Mouse (Mus musculus) embryonic stem cell, embryonic (primary cell): ENCODE data around the gene Rtf1.
"Not testable (repeated sequence)": the region's sequence is repeated elsewhere in the genome, so short reads cannot be mapped to it uniquely, and the experiment has no call there.

Source experiments
- CTCF ChIA-PET, 4 experiments: fragments of 300-600 bp in 2 of 4; fragments of 350-600 bp in 2 of 4; sonication (Branson Sonifier 250); formaldehyde crosslinking; loops; one replicate each; lab custom pipeline; 2022; ENCODE audit warnings: inconsistent platforms in 2 of 4; lab: Charles Lee
- POLR2A ChIA-PET, 4 experiments: fragments of 300-600 bp in 2 of 4; fragments of 350-600 bp in 2 of 4; sonication (Branson Sonifier 250); formaldehyde crosslinking; loops; one replicate each; lab custom pipeline; 2022; ENCODE audit warnings: antibody characterized with exemption in 4 of 4, inconsistent platforms in 1 of 4; lab: Charles Lee

The Rtf1 gene

GRCm38 (mm10) chr2:119674525-119675214 is at the start of gene Rtf1:
Rtf1 (plus strand) TSS chr2:119675068.
- ChIA-PET POLR2A (interaction anchor here (0.6 to 3.4 kb wide), 36 partner anchors 11 to 1001 kb away, joined by 3 to 33 read pairs (median 4); partner anchors contain the start of genes Ndufaf1 (in 4 of the 4), Chp1 (in 1 of the 4), Exd1 (in 1 of the 4) and Ino80 (in 1 of the 4)), CTCF (interaction anchor here in 3 of 4 experiments (0.5 to 1.4 kb wide), 13 partner anchors 12 to 486 kb away, joined by 3 to 8 read pairs (median 3); partner anchors contain the start of genes Chp1 (in 1 of the 3), Exd1 (in 1 of the 3) and Ndufaf1 (in 1 of the 3))

DNA sequence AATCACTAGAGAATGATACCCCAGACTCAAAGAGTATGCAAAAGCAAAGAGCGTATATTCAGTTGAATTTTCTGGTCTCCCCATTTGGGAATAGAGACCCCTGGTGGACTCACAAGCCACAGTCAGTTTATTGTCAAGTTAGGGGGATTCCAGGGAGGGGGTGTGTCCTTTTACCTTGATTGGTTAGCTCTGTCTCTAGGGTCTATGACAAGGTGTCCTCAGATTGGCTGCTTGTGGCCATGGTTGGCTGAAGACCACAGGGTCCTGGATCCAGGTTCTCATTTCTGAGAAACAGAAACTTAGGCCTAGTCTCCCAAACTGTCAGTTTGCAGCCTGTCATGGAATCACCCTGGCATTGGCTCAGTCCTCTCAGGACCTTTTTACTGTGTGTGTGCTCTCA is 38.1 kb upstream of the Rtf1 start:
- CTCF ChIA-PET, result interaction anchor here in 1 of 4 experiments (1.0 kb wide), 1 partner anchor 162 kb away, joined by 3 read pairs; no protein-coding TSS in a partner anchor
- POLR2A ChIA-PET, result interaction anchor here in 2 of 4 experiments (1.3 to 4.2 kb wide), 2 partner anchors 10 to 14 kb away, joined by 3 to 18 read pairs; no protein-coding TSS in a partner anchor

DNA sequence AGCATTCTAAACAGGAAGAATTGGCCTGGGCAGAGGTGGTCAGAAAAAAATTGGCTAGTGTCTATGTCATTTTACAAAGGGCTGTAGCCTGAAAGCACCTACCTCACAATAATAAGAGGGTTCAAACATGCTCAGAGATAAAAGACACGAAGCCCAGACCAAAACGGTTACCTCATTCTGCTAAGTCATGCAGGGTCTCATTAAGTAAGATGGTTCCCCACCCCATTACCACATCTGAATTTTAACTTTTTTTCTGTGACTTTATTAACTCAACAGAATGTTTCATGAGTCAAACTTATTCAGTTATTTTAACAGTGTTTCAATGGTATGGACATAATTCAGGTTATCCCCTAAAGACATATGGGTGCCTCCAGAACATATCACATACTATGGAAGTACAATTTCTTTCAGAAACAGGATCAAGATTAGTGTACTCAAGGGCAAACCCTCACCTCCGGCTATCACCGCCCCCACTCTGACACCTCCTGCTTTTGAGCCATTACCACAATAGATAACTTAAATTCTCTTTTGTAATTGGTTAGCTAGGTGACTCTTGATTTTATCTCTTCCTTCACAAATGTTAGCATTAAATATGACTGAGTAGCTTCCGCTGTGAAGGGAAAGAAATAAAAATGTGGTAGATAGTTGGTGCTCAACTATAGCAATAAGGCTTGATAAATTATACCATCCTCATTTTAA is 33.5 kb upstream of the Rtf1 start:
- CTCF ChIA-PET, result interaction anchor here in 1 of 4 experiments (0.6 kb wide), 1 partner anchor 150 kb away, joined by 3 read pairs; no protein-coding TSS in a partner anchor
- POLR2A ChIA-PET, result no interaction called here

DNA sequence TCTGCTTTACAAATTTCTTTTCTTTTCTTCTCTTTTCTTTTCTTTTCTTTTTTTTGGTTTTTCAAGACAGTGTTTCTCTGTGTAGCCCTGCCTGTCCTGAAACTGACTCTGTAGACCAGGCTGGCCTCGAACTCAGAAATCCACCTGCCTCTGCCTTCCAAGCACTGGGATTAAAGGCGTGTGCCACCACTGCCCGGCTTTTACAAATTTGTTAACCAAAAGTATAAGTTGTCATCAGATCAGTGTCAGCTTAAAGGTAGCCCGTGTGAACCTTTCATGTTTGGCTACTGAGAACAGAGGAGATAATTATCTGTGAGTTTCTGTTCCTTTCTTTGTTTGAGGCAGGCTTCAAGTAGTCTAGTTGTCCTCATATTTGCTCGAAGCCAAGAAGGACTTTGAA is 30.6 kb upstream of the Rtf1 start:
- CTCF ChIA-PET, result interaction anchor here in 1 of 4 experiments (0.7 kb wide), 1 partner anchor 13 kb away, joined by 4 read pairs; no protein-coding TSS in a partner anchor
- POLR2A ChIA-PET, result no interaction called here

- CTCF ChIA-PET, result interaction anchor here in 3 of 4 experiments (0.8 to 1.6 kb wide), 5 partner anchors 12 to 406 kb away, joined by 3 to 4 read pairs (median 3); partner anchors contain the start of genes Chp1 (in 1 of the 3), Exd1 (in 1 of the 3) and Rtf1 (in 1 of the 3)
- POLR2A ChIA-PET, result interaction anchor here (0.5 to 4.2 kb wide), 47 partner anchors 9 to 414 kb away, joined by 3 to 33 read pairs (median 4); partner anchors contain the start of genes Rtf1 (in 4 of the 4), Itpka (in 2 of the 4), Chp1 (in 1 of the 4) and Exd1 (in 1 of the 4)
These were observed 12.4 kb upstream of the Rtf1 start, which contains the start of gene Ndufaf1 for GRCm38 (mm10) chr2:119662220-119663182. Ndufaf1 (minus strand) TSS chr2:119662827.

DNA sequence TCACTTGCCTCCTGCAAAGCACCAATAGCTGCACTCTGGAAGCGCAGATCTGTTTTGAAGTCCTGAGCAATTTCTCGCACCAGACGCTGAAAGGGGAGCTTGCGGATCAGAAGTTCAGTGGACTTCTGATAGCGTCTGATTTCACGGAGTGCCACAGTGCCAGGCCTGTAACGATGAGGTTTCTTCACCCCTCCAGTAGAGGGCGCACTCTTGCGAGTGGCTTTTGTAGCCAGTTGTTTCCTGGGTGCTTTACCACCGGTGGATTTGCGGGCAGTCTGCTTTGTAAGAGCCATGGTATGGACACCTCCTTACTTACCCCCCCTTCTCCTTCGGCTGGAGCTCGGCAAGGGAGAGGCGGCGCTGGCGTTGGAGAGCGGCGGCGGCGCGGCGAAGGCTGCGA is 9.1 kb upstream of the Rtf1 start:
- POLR2A ChIA-PET, CTCF ChIA-PET: not testable (repeated sequence)

- POLR2A ChIA-PET, result no interaction called here
- CTCF ChIA-PET, result no interaction called here
These were observed 5.9 kb upstream of the Rtf1 start for GRCm38 (mm10) chr2:119669010-119669409.

DNA sequence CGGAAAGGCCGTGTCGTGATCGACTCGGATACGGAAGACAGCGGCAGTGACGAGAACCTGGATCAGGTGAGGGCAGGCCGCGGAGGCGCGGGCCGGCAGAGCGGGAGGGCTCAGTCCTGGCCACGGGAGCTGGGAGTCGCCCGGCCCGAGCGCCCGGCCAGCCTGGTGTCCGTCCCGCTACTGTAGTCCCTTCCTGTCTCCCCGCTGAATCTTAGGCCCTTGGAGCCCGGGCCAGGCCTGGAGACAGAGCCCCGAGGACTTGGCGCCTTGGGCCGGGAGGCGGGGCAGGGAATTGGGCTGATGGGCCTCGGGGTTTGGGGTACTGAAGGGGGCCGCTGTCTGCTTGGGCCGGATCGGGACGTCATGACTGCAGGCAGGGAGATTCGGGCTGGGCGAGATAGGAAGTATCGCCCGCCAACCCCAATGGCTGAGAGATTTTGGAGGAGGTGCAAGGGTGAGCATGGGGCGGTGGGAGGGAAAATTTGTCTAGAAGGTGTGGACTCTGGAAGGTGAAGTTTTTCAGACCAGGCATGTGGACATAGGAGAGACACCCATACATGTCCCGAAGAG is 432 bp downstream of the Rtf1 start:
- CTCF ChIA-PET, result interaction anchor here in 2 of 4 experiments (0.5 to 1.4 kb wide), 6 partner anchors 13 to 394 kb away, joined by 3 to 5 read pairs (median 3); partner anchors contain the start of genes Chp1 (in 1 of the 2), Exd1 (in 1 of the 2) and Ndufaf1 (in 1 of the 2)
- POLR2A ChIA-PET, result interaction anchor here (0.6 to 3.4 kb wide), 24 partner anchors 10 to 422 kb away, joined by 3 to 33 read pairs (median 4); partner anchors contain the start of genes Ndufaf1 (in 4 of the 4), Chp1 (in 1 of the 4), Exd1 (in 1 of the 4) and Ino80 (in 1 of the 4)

GRCm38 (mm10) chr2:119675831-119676230 is 963 bp downstream of the Rtf1 start:
- CTCF ChIA-PET, result interaction anchor here in 1 of 4 experiments (1.4 kb wide), 1 partner anchor 41 kb away, joined by 5 read pairs; no protein-coding TSS in a partner anchor

GRCm38 (mm10) chr2:119683706-119684105 is 8.8 kb downstream of the Rtf1 start:
- CTCF ChIA-PET, result no interaction called here
- POLR2A ChIA-PET, result no interaction called here

More at GRCm38 (mm10) chr2:119675831-119676230, 963 bp downstream of the Rtf1 start:
- POLR2A ChIA-PET, result interaction anchor here in 3 of 4 experiments (0.6 to 3.4 kb wide), 12 partner anchors 10 to 198 kb away, joined by 3 to 33 read pairs (median 6); partner anchors contain the start of genes Ndufaf1 (in 2 of the 3) and Ino80 (in 1 of the 3)

- POLR2A ChIA-PET, result interaction anchor here in 3 of 4 experiments (0.6 to 2.6 kb wide), 21 partner anchors 9 to 647 kb away, joined by 3 to 12 read pairs (median 4); partner anchors contain the start of genes Itpka (in 1 of the 3), Rpap1 (in 1 of the 3) and Rtf1 (in 1 of the 3)
- CTCF ChIA-PET, result interaction anchor here (0.6 to 1.4 kb wide), 13 partner anchors 9 to 1724 kb away, joined by 3 to 8 read pairs (median 3); no protein-coding TSS in a partner anchor
These were observed 17.3 kb downstream of the Rtf1 start for GRCm38 (mm10) chr2:119692003-119692701.

DNA sequence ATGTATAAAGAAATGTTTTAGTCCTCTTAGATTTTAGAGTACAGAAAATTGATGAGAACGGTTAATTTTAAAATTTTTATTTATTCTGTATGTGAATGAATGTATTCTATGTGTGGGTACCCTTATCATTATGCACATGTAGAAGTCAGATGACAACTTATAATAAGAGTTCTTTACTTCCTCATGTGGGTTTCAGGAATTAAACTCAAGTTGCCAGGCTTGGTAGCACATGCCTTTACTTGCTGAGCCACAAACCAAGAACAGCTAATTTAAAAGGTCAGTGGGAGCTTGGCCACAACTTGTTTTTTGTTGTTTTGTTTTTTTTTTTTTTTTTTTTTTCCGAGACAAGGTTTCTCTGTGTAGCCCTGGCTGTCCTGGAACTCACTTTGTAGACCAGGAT is 20.0 kb downstream of the Rtf1 start:
- POLR2A ChIA-PET, result interaction anchor here in 1 of 4 experiments (0.6 to 0.7 kb wide), 3 partner anchors 15 to 1013 kb away, joined by 3 read pairs; no protein-coding TSS in a partner anchor

DNA sequence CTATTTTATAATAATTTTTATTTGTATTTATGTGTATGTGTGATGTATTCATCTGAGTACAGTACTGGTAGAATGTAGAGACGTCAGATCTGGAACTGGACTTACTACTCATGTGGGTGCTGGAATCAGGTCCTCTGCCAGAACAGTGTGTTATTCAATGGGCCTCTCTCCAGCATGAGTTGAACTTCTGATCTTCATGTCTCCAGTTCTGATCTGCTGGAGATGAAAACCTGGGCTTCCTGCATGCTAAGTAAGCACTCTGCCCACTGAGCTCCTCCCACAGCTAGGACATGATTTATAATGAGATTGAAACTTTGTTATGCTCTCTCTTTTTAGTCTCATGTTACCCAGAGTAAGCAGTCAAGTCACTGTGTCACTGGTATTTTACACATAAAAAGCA is 21.2 kb downstream of the Rtf1 start:
- ChIA-PET CTCF (interaction anchor here in 3 of 4 experiments (0.6 to 0.7 kb wide), 3 partner anchors 24 to 465 kb away, joined by 3 to 6 read pairs (median 3); no protein-coding TSS in a partner anchor), POLR2A (interaction anchor here in 1 of 4 experiments (1.0 to 2.0 kb wide), 4 partner anchors 10 to 33 kb away, joined by 3 to 5 read pairs (median 4); partner anchors contain the start of gene Ndufaf1)

More for the DNA sequence above, 20.0 kb downstream of the Rtf1 start:
- CTCF ChIA-PET, result interaction anchor here in 1 of 4 experiments (0.5 kb wide), 1 partner anchor 57 kb away, joined by 3 read pairs; no protein-coding TSS in a partner anchor

DNA sequence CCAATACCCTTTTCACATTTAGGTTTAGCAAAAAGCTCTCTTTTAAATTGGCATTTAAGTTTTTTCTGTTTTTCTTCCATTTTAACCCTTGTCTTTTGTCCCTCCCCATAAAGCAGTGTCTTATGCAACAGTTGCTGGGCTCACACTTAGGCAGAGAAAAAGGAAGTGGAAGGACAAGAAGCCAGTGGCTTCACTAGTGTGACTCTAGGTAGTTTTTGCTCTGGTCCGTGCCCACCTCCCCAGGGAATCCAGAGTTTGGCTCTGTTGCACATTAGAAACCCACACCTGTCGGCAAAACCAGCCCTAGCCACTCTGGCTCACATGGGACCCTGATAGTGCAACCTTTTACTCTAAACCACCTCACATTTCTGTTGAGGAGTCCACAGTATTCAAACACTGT is 23.6 kb downstream of the Rtf1 start:
- ChIA-PET POLR2A (interaction anchor here in 1 of 4 experiments (0.6 to 1.4 kb wide), 2 partner anchors 14 to 180 kb away, joined by 4 to 6 read pairs; no protein-coding TSS in a partner anchor), CTCF (no interaction called here)

DNA sequence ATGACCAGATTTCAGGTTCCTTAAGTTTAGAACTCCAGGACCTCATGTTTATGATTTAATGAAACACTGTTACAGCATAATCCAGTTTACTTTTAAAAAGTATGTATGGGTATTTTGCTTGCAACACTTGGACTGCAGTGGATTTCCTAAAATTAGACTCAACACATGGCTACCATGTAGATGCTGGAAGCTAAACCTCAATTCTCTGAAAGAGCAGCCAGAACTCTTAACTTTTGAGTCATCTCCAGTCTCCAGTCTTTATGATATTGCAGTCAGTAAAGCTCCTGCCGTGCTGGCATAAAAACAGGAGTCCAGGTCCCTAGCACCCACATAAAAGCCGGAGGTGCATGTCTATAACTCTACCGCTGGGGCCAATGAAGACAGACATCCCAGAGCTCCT is 25.1 kb downstream of the Rtf1 start:
- ChIA-PET CTCF (interaction anchor here in 1 of 4 experiments (1.4 kb wide), 1 partner anchor 7 kb away, joined by 3 read pairs; no protein-coding TSS in a partner anchor), POLR2A (interaction anchor here in 2 of 4 experiments (1.0 to 2.0 kb wide), 4 partner anchors 9 to 41 kb away, joined by 3 to 7 read pairs (median 4); no protein-coding TSS in a partner anchor)
